Mouse (Mus musculus): ENCODE results near the gene Higd2a.

DNA sequence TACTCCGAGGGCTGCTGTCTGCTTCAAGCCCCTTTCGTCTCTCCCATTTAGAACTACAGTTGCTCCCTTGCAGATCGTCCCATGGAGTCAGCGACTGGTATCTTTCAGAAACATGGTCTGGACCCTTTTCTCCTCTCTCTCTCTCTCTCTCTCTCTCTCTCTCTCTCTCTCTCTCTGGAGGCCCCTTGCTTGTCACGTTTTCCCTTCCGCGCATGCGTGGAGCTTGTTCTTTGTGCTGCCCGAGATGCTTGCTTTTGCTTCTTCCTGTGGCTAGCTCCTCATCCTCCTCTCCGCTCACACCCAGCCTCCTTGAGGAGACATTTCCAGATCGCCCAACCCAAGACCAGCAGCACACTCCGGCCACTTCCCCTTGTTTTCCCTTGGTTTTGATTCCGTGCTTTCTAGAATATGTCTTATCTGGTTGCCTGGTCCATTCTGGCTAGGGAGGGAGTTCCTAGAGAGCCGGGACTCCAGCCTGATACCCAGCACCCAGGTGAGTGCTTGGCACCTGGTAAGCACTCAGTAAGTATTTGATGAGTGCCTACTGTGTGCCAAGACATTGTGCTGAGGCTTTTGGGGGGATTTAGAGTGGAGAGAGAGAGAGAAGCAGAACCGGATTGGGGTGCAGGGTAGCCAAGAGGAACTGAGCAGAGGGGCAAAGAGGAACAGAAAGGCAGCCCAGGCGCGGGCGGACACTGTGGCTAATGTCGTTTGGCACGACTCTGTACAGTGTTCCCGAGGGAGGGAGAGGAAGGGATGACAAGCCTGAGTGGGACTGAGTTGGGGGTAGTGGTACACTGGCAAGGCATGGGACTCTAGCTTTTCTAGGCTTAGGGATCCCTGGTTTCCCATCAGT, 12.1 kb upstream of the Higd2a start:
- TF ChIP-seq CTCF (IDR thresholded peaks at IDR 0.05; ENCODE audit: extremely low read depth, insufficient read length, insufficient replicate concordance, low read depth, low read length) = no peak
- TF ChIP-seq POLR2A (IDR thresholded peaks at IDR 0.05; ENCODE audit: low read depth, low read length) = no peak

Measured in small intestine, adult 2 months (tissue).